Mouse (Mus musculus) 416B (cell line): Measurements from ENCODE around the gene Myo7a.

Source experiments
- DNase-seq: peaks from one replicate; pipeline ENCODE4 v3.0.0; 2011; ENCODE audit warnings: low read depth

The Myo7a gene

GRCm38 (mm10) chr7:98142648-98143047 lies 23.3 kb upstream of the Myo7a start:
- no peak for DNase-seq

GRCm38 (mm10) chr7:98142247-98142646 lies 22.9 kb upstream of the Myo7a start:
- DNase-seq, result no peak

- peak; percentile 23 for DNase-seq
Observed at GRCm38 (mm10) chr7:98141206-98141605, 21.9 kb upstream of the Myo7a start.

GRCm38 (mm10) chr7:98140597-98140996 lies 21.3 kb upstream of the Myo7a start:
- DNase-seq, result no peak

- peak; percentile 23 for DNase-seq
Observed at GRCm38 (mm10) chr7:98139216-98139615, 19.9 kb upstream of the Myo7a start.

- no peak for DNase-seq
Observed at GRCm38 (mm10) chr7:98137995-98138394, 18.7 kb upstream of the Myo7a start.

- DNase-seq, result no peak
Observed at GRCm38 (mm10) chr7:98137583-98137982, 18.3 kb upstream of the Myo7a start.

GRCm38 (mm10) chr7:98131751-98132150 lies 12.4 kb upstream of the Myo7a start:
- no peak for DNase-seq

GRCm38 (mm10) chr7:98125473-98125872 lies 6.1 kb upstream of the Myo7a start:
- DNase-seq, result peak; percentile 53

GRCm38 (mm10) chr7:98124701-98125100 lies 5.4 kb upstream of the Myo7a start:
- no peak for DNase-seq

GRCm38 (mm10) chr7:98121673-98122072 lies 2.3 kb upstream of the Myo7a start:
- no peak for DNase-seq

- peak; percentile 19 for DNase-seq
Observed at GRCm38 (mm10) chr7:98121241-98121640, 1.9 kb upstream of the Myo7a start.

- peak; percentile 74 for DNase-seq
Observed at GRCm38 (mm10) chr7:98120325-98120724, 1.0 kb upstream of the Myo7a start.

- no peak for DNase-seq
Observed at GRCm38 (mm10) chr7:98119961-98120232, 573 bp upstream of the Myo7a start.

GRCm38 (mm10) chr7:98117012-98117660 lies 2.2 kb downstream of the Myo7a start:
- peak; percentile 66 for DNase-seq

- no peak for DNase-seq
Observed at GRCm38 (mm10) chr7:98114656-98115055, 4.7 kb downstream of the Myo7a start.

GRCm38 (mm10) chr7:98111233-98111632 lies 8.1 kb downstream of the Myo7a start:
- DNase-seq, result no peak

- DNase-seq, result no peak
Observed at GRCm38 (mm10) chr7:98109771-98110170, 9.6 kb downstream of the Myo7a start.

GRCm38 (mm10) chr7:98108636-98109430 lies 10.5 kb downstream of the Myo7a start:
- DNase-seq, result peak; percentile 30

- no peak for DNase-seq
Observed at GRCm38 (mm10) chr7:98106272-98106671, 13.1 kb downstream of the Myo7a start.

GRCm38 (mm10) chr7:98104481-98105435 lies 14.6 kb downstream of the Myo7a start:
- DNase-seq, result no peak

GRCm38 (mm10) chr7:98103942-98104292 lies 15.4 kb downstream of the Myo7a start:
- DNase-seq, result no peak
